Mouse (Mus musculus): Measurements from ENCODE around the gene Procr. TPM values are rescaled to one million over a fixed set of nuclear protein-coding genes. Genes with fewer than 3 reads are reported as not detected.

Gene Procr
- total RNA-seq, 2 experiments from 2014 or later: 2.1 to 3.2 TPM

GRCm38 (mm10) chr2:155749394-155749793 lies 1.5 kb upstream of the Procr start:
- no peak for DNase-seq (ENCODE audit: low spot score in 2 of 2)

GRCm38 (mm10) chr2:155755746-155756145 lies 4.8 kb downstream of the Procr start:
- peak; percentile 54 to 56 for DNase-seq (ENCODE audit: low spot score in 2 of 2)

- no peak for DNase-seq (ENCODE audit: low spot score in 2 of 2)
Measured at GRCm38 (mm10) chr2:155756855-155757566, 6.1 kb downstream of the Procr start.

- DNase-seq (ENCODE audit: low spot score in 2 of 2): peak; percentile 76 to 81
Measured at GRCm38 (mm10) chr2:155764679-155765418, 13.9 kb downstream of the Procr start.

GRCm38 (mm10) chr2:155773664-155774063 lies 22.7 kb downstream of the Procr start:
- no peak for DNase-seq (ENCODE audit: low spot score in 2 of 2)

GRCm38 (mm10) chr2:155774261-155774926 lies 23.5 kb downstream of the Procr start:
- no peak for DNase-seq (ENCODE audit: low spot score in 2 of 2)

GRCm38 (mm10) chr2:155774927-155775684 lies 24.2 kb downstream of the Procr start, which contains the start of gene Mmp24:
Mmp24 (plus strand) TSS chr2:155775342.
- peak in 1 of 2 experiments; percentile 29 for DNase-seq (ENCODE audit: low spot score in 2 of 2)

GRCm38 (mm10) chr2:155775685-155776263 lies 24.9 kb downstream of the Procr start:
- DNase-seq (ENCODE audit: low spot score in 2 of 2): peak; percentile 60 to 72

- no peak for DNase-seq (ENCODE audit: low spot score in 2 of 2)
Measured at GRCm38 (mm10) chr2:155776824-155777687, 26.1 kb downstream of the Procr start.

- DNase-seq (ENCODE audit: low spot score in 2 of 2): no peak
Measured at GRCm38 (mm10) chr2:155777688-155777985, 26.7 kb downstream of the Procr start.

GRCm38 (mm10) chr2:155778004-155778403 lies 27.1 kb downstream of the Procr start:
- DNase-seq (ENCODE audit: low spot score in 2 of 2): no peak

GRCm38 (mm10) chr2:155779066-155779465 lies 28.1 kb downstream of the Procr start:
- no peak for DNase-seq (ENCODE audit: low spot score in 2 of 2)

GRCm38 (mm10) chr2:155779506-155779905 lies 28.6 kb downstream of the Procr start:
- DNase-seq (ENCODE audit: low spot score in 2 of 2): no peak

- DNase-seq (ENCODE audit: low spot score in 2 of 2): no peak
Measured at GRCm38 (mm10) chr2:155784534-155784933, 33.6 kb downstream of the Procr start.

GRCm38 (mm10) chr2:155786905-155787304 lies 36.0 kb downstream of the Procr start:
- DNase-seq (ENCODE audit: low spot score in 2 of 2): no peak

GRCm38 (mm10) chr2:155787949-155788931 lies 37.3 kb downstream of the Procr start:
- DNase-seq (ENCODE audit: low spot score in 2 of 2): no peak

GRCm38 (mm10) chr2:155792899-155793298 lies 42.0 kb downstream of the Procr start:
- DNase-seq (ENCODE audit: low spot score in 2 of 2): no peak

- no peak for DNase-seq (ENCODE audit: low spot score in 2 of 2)
Measured at GRCm38 (mm10) chr2:155794674-155795445, 43.9 kb downstream of the Procr start.
